Mouse (Mus musculus) lung, postnatal 25 days (tissue): Measurements from ENCODE around the gene Gm3278.
"Not testable (repeated sequence)": the region's sequence is repeated elsewhere in the genome, so short reads cannot be mapped to it uniquely, and the experiment has no call there.

Source experiments
- DNase-seq: peaks from one replicate; pipeline ENCODE4 v3.0.0; 2022; ENCODE audit warnings: low spot score

Gene Gm3278

DNA sequence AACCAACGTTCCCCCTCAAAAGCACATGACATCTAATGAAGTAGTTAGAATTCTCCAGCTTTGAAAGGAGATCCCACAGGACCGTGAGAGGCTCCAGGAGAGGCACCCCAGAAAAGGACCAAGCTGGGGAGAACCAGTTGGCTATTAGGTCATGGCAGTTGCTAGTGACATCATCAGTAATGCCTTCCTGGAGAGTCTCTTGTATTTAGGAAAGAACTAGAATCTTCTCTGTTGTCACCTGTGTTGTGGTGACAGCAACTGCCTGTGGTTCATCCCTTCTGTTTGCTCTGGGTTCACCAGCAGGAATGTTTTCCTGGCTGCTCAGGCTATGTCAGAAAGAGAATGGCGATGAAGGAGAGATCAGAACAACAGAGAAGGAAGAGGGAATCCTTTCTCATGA lies at the start of gene Gm3278:
Gene Gm3278, plus strand, starts transcription at position 301 of the 400 bp plus-strand sequence.
- DNase-seq: not testable (repeated sequence)

DNA sequence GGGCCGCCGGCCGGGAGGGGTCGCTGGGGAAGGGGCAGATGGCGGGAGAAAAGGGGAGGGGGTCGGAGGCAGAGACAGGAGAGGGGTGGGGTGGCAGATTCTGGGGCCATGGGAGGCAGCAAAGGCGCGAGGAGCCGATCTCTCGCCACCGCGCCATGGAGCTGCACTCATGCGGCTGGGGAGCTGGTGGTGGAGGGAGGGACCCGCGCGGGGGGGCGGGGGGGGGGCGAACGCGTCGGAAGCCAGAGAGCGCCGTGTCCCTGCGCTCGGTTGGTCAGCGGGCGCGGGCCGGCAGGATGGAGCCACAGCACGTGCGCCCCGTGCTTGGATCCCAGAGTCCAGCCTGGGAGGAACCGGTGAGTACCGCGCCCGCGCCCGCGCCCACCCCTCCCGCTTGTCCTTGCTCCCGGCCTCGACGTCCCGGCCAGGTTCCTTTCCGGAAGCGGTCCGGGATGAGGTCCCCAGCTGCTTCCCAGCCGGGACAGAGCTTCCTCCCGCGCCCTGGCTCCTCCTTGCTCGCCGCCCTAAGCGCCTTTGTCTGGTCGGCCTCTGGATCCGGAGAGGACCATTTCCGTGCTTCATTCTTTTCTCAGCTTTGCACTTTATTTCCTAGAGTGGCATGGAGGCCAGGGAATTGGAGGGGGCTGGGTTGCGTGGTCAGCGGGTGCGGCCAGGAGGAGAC lies 36.8 kb upstream of the Gm3278 start, which contains the start of gene Gm3264:
Gene Gm3264, plus strand, starts transcription at position 278 of the 682 bp plus-strand sequence.
- DNase-seq: not testable (repeated sequence)
